Comparison of ENCODE assay signal across 12 mouse cellular contexts in genomic region chr2:75149562-75149961, GRCm38 (mm10).
DNase-seq lines count a peak whose midpoint lies in the region; ATAC-seq and TF ChIP-seq lines count a peak whose summit lies in the region.
"Had no signal": no experiment of that assay in that cellular context is flagged by ENCODE, and none has a peak within 500 bp of the region (broad histone marks: within the 10 kb centered on the region; RNA-seq: fewer than 3 reads in every experiment).

No protein-coding gene starts in this region.

- TF ChIP-seq CTCF in heart, adult 2 months (IDR thresholded peaks at IDR 0.05), result no peak
- TF ChIP-seq CTCF in testis, adult 2 months (IDR thresholded peaks at IDR 0.05; ENCODE audit: control insufficient read depth, insufficient read depth, insufficient replicate concordance, low read depth, low read length), result no peak

- TF ChIP-seq POLR2A in heart, adult 2 months (IDR thresholded peaks at IDR 0.05; ENCODE audit: insufficient read depth, low read depth, low read length), result no peak
- TF ChIP-seq POLR2A in testis, adult 2 months (IDR thresholded peaks at IDR 0.05; ENCODE audit: control insufficient read depth, low read depth, low read length), result no peak

- ATAC-seq in heart, embryonic 13.5 days (ENCODE audit: extremely low read depth, insufficient number of reproducible peaks, low FRiP score, low TSS enrichment), result no peak
- peak; percentile 41; the same call in 1 of the 2 replicates for ATAC-seq in lung, embryonic 16.5 days (ENCODE audit: low read depth)
- ATAC-seq: CD4-positive, CD25-positive, alpha-beta regulatory T cell, adult 4 months had no signal

- H3K4me1 ChIP-seq in heart, embryonic 13.5 days, result peaks cover 7% of the 10 kb centered on the region
- peaks cover 4% of the 10 kb centered on the region for H3K4me1 ChIP-seq in heart, adult 2 months (ENCODE audit: control insufficient read depth, insufficient read depth, low read length)
- H3K4me1 ChIP-seq in testis, adult 2 months (ENCODE audit: control insufficient read depth, insufficient read depth, low read length), result peaks cover 9% of the 10 kb centered on the region
- peaks cover 6% of the 10 kb centered on the region; the same call in 1 of the 2 replicates for H3K4me1 ChIP-seq in lung, embryonic 16.5 days (replicated peaks; ENCODE audit: control insufficient read depth, insufficient read depth, low read length)
- H3K4me1 ChIP-seq: liver, embryonic 15.5 days had no signal

- H3K27me3 ChIP-seq in heart, embryonic 13.5 days (replicated peaks), result peaks cover 36% of the 10 kb centered on the region
- 0 out of 2 replicates have a peak, but pooled peaks cover 1% of the 10 kb centered on the region for H3K27me3 ChIP-seq in heart, adult 2 months (ENCODE audit: control insufficient read depth, insufficient read depth, low read length)
- no peaks in the 10 kb centered on the region for H3K27me3 ChIP-seq in testis, adult 2 months (ENCODE audit: control insufficient read depth, insufficient read depth, low read length)
- H3K27me3 ChIP-seq in lung, embryonic 16.5 days (ENCODE audit: control insufficient read depth, insufficient read depth, low read depth, low read length), result peaks cover 20% of the 10 kb centered on the region

- H3K27ac ChIP-seq in heart, embryonic 13.5 days (replicated peaks), result no peak overlapping the region
- H3K27ac ChIP-seq in heart, adult 2 months, result no peak overlapping the region
- peak overlapping the region; percentile 69; the same call in 1 of the 2 replicates for H3K27ac ChIP-seq in testis, adult 2 months (ENCODE audit: control insufficient read depth, insufficient read depth, low read depth, low read length)
- no peak overlapping the region for H3K27ac ChIP-seq in lung, embryonic 16.5 days (ENCODE audit: low read length)
- H3K27ac ChIP-seq: liver, embryonic 15.5 days had no signal

- DNase-seq in heart, adult 2 months, result no peak
- no peak for DNase-seq in testis, postnatal 14 days (ENCODE audit: low spot score)
- DNase-seq in layer of hippocampus, adult 18-20 months (ENCODE audit: low spot score in 2 of 2), result no peak
- DNase-seq in layer of hippocampus, adult 9-10 months (ENCODE audit: low spot score), result no peak
- DNase-seq in layer of hippocampus, adult 8-10 months (ENCODE audit: low spot score in 2 of 2), result no peak
- DNase-seq: right cerebral cortex, postnatal 14 days; thymus, adult 18-20 months had no signal

- 35% methylated on average over 12 of the region's 12 CpGs for WGBS in heart, embryonic 13.5 days
- 31% methylated on average over 12 of the region's 12 CpGs for WGBS in heart, adult 2 months
- WGBS in lung, embryonic 16.5 days, result 5% methylated on average over 12 of the region's 12 CpGs

- intact Hi-C loops in heart, adult 2 months (cut with DNase I), result no loop called here

- H3K9me3 ChIP-seq in heart, embryonic 13.5 days, result no peaks in the 10 kb centered on the region
- no peaks in the 10 kb centered on the region for H3K9me3 ChIP-seq in lung, embryonic 16.5 days (ENCODE audit: control insufficient read depth, low read length)
- H3K9me3 ChIP-seq: liver, embryonic 15.5 days had no signal

- H3K36me3 ChIP-seq in heart, embryonic 13.5 days, result no peaks in the 10 kb centered on the region
- no peaks in the 10 kb centered on the region for H3K36me3 ChIP-seq in heart, adult 2 months (ENCODE audit: control insufficient read depth, insufficient read depth, low read length)
- no peaks in the 10 kb centered on the region for H3K36me3 ChIP-seq in testis, adult 2 months (ENCODE audit: control insufficient read depth, insufficient read depth, low read length)
- no peaks in the 10 kb centered on the region for H3K36me3 ChIP-seq in lung, embryonic 16.5 days (ENCODE audit: control insufficient read depth, insufficient read depth, low read length)
- H3K36me3 ChIP-seq: liver, embryonic 15.5 days had no signal

- H3K4me2 ChIP-seq in heart, embryonic 13.5 days, result peak overlapping the region; percentile 53
- peak overlapping the region; percentile 52 for H3K4me2 ChIP-seq in lung, embryonic 16.5 days (ENCODE audit: low read depth, low read length)
- H3K4me2 ChIP-seq: liver, embryonic 15.5 days had no signal

- no peak overlapping the region for H3K9ac ChIP-seq in heart, embryonic 13.5 days
- H3K9ac ChIP-seq in heart, adult 2 months (ENCODE audit: low read depth, low read length), result no peak overlapping the region
- H3K9ac ChIP-seq in lung, embryonic 16.5 days (ENCODE audit: low read length), result no peak overlapping the region
- H3K9ac ChIP-seq: liver, embryonic 15.5 days had no signal

- no peaks in the 10 kb centered on the region for H3K79me2 ChIP-seq in heart, adult 2 months (replicated peaks; ENCODE audit: control insufficient read depth, insufficient read depth, low read length)

- TF ChIP-seq EP300 in heart, adult 2 months (IDR thresholded peaks at IDR 0.05; ENCODE audit: insufficient read depth, low read depth, low read length), result no peak

- H3K4me3 ChIP-seq in heart, embryonic 13.5 days, result peak overlapping the region; percentile 24; the same call in 1 of the 2 replicates
- H3K4me3 ChIP-seq in heart, adult 2 months, result no peak overlapping the region
- no peak overlapping the region for H3K4me3 ChIP-seq in testis, adult 2 months (ENCODE audit: control insufficient read depth, low read depth, low read length)
- H3K4me3 ChIP-seq in lung, embryonic 16.5 days (ENCODE audit: low read length), result peak overlapping the region; percentile 25
- H3K4me3 ChIP-seq: liver, embryonic 15.5 days had no signal

Comparison
In these comparisons a context has a peak if more than half of its experiments do, and no peak if none do; other contexts are left out.
1. H3K4me3 ChIP-seq: peak in heart, embryonic 13.5 days (single experiment) and lung, embryonic 16.5 days (single experiment); none in heart, adult 2 months (single experiment) and testis, adult 2 months (single experiment).